Mouse (Mus musculus): ENCODE measurements around the gene Camta2.

DNA sequence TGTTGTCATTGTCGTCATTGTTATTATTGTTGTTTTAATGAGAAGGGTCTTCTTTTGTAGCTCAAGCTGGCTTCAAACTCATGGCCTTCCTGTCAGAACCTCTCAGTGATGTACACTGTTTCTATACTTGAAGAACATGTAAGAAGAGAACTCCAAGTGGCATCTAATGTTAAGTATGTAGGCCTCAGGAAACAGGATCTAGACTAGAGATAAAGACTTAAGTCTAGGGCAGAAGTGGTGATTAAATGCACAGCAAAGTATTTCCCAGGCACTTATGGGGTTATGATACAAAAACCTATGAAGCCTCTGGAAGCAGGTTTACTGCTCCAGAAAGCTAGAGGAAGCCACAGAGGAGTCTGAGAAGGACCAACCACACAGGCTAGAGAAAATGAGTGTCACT, 49.6 kb downstream of the Camta2 start:
- TF ChIP-seq CTCF (IDR thresholded peaks at IDR 0.05; ENCODE audit: low read depth, low read length) (no peak), POLR2A (IDR thresholded peaks at IDR 0.05; ENCODE audit: extremely low read depth, insufficient read depth, low read length) (no peak)
